Mouse (Mus musculus): ENCODE results near the gene Gm49388.
"Not testable (repeated sequence)": the region's sequence is repeated elsewhere in the genome, so short reads cannot be mapped to it uniquely, and the experiment has no call there.

The Gm49388 gene

DNA sequence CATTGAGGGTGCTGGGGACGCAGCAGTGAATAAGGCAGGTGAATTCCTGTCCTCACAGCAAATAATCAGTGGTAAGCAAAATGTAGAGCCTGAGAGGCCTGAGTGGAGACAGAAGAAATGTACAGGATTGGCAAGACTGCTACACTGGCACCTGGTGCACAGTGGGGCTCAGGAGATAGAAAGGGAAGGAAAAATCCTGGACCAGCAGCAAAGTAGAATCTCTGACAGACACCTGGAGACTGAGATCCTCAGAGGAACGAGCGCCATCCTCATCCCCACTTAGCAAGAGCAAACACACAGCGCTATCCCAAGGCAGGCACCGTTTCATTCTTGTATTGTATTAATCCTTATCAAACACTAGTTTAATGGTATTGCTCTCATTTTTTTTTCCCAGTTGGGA lies 52.1 kb downstream of the Gm49388 start:
- DNase-seq (ENCODE audit: extremely low read depth, low read depth, low spot score) = no peak

DNA sequence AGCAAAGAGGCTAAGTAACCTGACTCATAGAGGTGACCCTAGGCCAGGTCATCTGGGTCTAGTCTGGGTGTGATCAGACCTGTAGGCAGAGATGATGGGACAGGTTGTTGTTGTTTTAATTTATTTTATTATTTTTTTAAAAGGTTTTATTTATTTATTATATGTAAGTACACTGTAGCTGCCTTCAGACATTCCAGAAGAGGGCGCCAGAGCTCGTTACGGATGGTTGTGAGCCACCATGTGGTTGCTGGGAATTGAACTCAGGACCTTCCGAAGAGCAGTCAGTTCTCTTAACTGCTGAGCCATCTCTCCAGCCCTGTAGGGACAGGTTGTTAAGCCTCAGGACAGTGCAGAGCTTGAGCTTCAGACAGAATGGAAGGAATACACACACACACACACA lies 52.5 kb downstream of the Gm49388 start:
- not testable (repeated sequence) for DNase-seq (ENCODE audit: extremely low read depth, low read depth, low spot score)

DNA sequence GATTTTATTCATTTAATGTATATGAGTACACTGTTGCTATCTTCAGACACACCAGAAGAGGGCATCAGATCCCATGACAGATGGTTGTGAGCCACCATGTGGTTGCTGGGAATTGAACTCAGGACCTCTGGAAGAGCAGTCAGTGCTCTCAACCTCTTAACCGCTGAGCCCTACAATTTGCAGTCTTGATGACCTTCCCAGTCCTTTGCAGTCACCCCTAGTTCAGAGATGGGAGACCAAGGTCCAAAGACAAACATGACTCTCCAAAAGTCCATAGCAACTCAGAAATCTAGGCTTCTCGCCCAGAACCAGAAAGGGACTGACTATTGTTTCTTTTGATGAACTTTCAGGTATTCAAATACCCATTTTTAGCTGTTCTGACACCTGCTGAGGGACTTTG lies 54.6 kb downstream of the Gm49388 start:
- not testable (repeated sequence) for DNase-seq (ENCODE audit: extremely low read depth, low read depth, low spot score)

DNA sequence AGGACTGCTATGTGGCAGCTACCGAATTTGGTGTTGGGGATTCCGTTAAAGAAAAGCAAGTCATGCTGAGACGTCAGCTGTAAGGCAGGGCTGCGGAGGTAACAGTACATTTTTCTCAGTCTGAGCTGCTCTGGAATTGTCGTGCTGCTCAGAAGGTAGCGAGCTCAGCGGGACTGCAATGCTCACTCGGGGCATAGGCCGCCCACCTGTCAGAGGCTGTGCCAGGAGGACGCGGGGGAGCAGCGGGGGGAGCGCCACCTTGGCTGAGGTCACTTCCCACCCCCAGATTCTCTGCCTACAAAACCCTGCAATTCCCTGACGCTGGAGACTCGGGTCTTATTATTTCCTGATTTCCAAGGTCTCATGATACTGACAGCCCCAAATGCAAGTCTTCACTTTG lies 55.5 kb downstream of the Gm49388 start:
- DNase-seq (ENCODE audit: extremely low read depth, low read depth, low spot score) = no peak

DNA sequence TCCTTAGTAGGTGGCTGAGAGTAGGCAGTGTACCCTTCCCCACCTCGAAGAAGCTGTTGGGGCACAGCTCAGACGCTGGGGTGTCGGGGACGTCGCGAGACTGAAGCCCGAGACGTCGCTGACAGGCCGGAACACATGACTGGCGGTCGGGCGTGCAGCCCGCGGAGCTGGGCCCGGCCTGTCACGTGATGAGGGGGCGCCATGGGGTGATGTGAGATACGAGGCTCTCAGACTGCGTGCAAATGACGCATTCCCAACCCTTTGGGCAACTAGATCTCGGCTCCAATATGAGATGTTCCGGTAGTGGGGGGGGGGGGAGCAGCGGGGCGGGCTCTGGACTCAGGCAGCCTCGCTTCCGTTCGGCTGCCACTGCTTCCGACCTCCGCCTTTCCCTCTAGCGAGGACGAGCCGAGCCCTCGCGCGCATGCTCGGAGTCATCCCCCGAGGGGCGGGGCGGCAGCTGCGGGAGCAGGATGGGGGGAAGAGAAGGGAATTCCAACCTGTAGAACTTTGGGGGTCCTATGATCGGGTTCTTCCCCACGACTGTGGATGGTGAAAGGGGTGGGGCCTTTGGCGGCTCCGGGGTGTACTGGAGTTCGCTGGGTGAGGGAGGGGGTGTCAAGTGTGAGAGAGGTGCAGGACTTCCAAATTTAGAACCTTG lies 56.1 kb downstream of the Gm49388 start:
- DNase-seq (ENCODE audit: extremely low read depth, low read depth, low spot score) = no peak

DNA sequence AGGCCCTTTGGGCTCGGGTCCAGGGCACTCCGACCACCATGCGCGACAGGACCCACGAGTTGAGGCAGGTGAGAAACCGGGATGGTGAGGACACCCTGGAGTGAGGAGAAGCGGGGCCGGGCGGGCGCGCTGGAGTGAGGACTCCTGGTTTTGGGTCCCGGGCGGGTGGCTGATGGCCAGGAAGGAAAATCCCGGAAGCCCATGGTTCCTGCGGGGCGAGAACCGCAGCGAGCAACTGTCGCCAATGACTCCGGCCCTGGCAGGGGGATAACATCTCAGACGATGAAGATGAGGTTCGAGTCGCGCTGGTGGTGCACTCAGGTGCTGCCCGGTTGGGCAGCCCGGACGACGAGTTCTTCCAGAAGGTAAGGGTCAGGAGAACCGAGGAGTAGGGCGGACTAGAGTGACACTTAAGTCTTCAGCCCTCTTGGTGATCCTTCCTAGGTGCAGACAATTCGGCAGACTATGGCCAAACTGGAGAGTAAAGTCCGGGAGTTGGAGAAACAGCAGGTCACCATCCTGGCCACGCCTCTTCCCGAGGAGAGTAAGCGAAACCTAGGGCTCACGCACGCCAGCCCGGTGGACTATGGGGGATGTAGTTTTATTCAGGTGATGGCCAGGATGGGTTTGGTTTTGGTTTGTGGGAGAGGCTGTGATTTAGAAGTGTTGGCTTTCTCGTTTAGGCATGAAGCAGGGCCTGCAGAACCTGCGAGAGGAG lies 56.8 kb downstream of the Gm49388 start:
- DNase-seq (ENCODE audit: extremely low read depth, low read depth, low spot score) = no peak

DNA sequence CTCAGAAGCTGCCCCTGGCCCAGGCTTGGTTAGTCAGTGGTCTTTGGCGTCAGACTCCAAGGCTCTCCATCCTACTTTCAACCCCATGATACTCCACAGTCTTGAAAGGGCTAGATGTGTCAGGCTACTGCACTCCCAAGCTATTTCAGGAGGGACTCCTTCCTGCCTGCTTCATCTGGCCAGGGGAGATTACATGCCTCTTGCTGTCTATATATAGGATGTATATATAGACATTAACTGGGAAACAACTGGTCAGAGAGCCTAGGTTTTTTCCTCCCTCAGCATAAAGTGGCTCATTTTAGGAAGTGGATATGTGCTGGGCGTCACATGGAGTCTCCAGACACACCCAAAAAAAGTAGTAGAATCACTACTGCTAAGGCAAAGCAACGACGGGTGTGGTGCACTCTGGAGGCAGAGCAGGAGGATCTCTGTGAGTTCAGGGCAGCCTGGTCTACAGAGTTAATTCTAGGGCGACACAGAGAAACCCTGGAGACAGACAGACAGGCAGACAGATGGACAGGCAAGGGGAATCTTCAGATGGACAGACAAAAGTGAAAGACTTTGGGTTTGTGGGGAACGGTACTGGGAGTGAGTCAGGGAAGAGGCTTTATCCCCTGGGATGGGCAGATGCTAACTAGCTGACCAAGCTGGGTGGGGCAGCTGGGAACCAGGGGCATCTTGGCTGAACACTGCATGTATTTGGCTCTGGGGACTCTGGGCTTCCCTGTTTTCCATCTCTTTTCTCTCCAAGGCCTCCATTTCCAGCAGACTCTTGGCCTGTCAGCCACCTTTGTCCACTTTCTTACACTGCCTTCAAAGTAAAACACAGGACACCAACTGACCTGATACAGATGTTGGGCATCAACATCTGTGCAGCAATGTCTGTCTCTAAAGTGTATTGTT lies 64.8 kb downstream of the Gm49388 start:
- no peak for DNase-seq (ENCODE audit: extremely low read depth, low read depth, low spot score)

DNA sequence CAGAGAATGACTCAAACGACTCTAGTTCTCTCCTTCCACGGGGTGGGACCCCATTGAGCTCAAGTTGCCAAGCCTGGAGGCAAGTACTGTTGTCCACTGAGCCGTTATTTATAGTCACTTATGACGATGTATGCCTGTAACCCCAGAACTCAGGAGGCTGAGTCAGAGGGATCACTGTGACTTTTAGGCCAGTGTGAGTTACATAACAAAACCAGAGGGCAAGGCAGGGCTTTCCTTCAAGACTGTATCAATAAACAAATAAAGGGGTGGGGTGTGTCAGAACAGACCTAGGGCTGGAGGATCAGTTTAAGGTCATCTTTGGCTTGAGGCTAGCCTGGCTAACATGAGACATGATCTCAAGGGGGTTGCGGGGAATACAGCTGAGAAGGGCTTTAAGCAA lies 65.5 kb downstream of the Gm49388 start:
- no peak for DNase-seq (ENCODE audit: extremely low read depth, low read depth, low spot score)
